Mouse (Mus musculus) neutrophil, adult 59 days (primary cell): ENCODE measurements around the gene Rdh13. TPM values are rescaled to one million over a fixed set of nuclear protein-coding genes. Genes with fewer than 3 reads are reported as not detected.

Source experiments
- total RNA-seq, 2 experiments: library from RNA; stranded (reverse); gene quantifications; 1 replicate in 1 of 2; 2 replicates in 1 of 2; pipeline ENCODE4 v1.2.4; 2023

Gene Rdh13
- 1 to 10 TPM; 3.5 to 4.5 TPM for total RNA-seq

DNA sequence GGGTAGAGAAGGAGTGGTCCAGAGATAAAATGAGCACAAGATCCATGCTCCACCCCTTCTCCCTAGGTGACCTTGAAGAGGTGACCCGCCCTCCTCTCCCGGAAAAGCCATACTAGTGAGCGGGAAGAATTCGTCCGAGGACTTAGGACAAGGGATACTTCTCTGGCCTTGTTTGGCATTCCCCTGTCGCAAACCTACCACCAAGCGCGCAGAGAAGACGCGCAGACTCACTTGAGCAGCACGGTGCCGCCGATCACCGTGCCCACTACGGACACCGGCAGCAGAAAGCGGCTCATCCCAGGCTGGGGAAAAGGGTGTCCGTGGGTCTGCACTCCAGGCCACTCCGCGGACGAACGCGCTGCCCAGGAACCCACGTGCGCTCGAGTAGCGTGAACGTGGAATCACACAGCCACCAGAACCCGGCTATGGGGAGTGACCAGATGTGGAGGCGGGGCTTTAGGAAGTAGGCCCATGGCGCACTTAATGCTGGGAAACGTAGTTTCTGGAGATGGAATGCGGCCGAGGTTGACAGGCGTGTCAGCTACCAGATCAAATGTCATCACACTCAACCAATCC, at the start of gene Rdh13:
Gene Rdh13 (minus strand): TSS at position 434 of the 576 bp plus-strand sequence.

GRCm38 (mm10) chr7:4460576-4461434, 15.4 kb upstream of the Rdh13 start, which contains the start of gene Eps8l1:
Gene Eps8l1 (plus strand): TSS chr7:4460674.

DNA sequence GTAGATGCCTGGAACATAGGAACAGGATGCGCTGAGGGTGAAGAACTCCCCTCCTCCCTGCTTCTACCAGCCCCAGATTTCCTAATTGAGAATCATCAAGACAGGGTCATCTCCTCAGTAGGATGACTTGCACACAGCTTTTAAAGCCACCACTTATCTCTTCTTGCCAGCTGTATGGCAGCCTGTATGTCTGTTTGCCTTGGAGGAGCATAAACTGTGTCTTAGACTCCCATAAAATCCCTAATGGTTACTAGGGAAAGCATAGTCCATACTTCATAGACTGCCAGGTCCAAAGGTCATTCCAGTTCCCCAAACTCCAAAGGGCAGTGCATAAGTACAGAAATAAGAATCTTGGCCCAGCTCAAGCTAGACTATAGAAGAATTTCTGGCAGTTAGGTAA, 47.7 kb downstream of the Rdh13 start, which contains the start of gene Gp6:
Gene Gp6 (minus strand): TSS at position 15 of the 400 bp plus-strand sequence.

Other genes starting within 250 kb of the Rdh13 start
- under 1 TPM; 0.24 to 0.33 TPM for gene Lilra5, start 207.9 kb downstream of the Rdh13 start, total RNA-seq
- gene Ncr1, start 107.9 kb downstream of the Rdh13 start, total RNA-seq: under 1 TPM in 1 of 2 experiments, not detected in 1; 0.38 TPM
- gene Gp6, start 47.9 kb downstream of the Rdh13 start, total RNA-seq: under 1 TPM; 0.07 to 0.11 TPM
- 1 to 10 TPM; 6.2 to 9.9 TPM for gene Eps8l1, start 15.0 kb upstream of the Rdh13 start, total RNA-seq
- gene Ppp1r12c, start 56.0 kb upstream of the Rdh13 start, total RNA-seq: 100 to 1,000 TPM; 226 to 229 TPM
- 10 to 100 TPM in 1 of 2 experiments, 1 to 10 TPM in 1; 6.1 to 12.0 TPM for gene Tnnt1, start 70.7 kb upstream of the Rdh13 start, total RNA-seq
- 1 to 10 TPM; 1.1 to 1.2 TPM for gene Tnni3, start 78.6 kb upstream of the Rdh13 start, total RNA-seq
- gene Dnaaf3, start 86.8 kb upstream of the Rdh13 start, total RNA-seq: under 1 TPM; 0.31 to 0.71 TPM
- gene Syt5, start 101.9 kb upstream of the Rdh13 start, total RNA-seq: not detected
- gene Ptprh, start 158.4 kb upstream of the Rdh13 start, total RNA-seq: not detected
- 10 to 100 TPM; 17.4 to 23.2 TPM for gene Tmem86b, start 185.8 kb upstream of the Rdh13 start, total RNA-seq
- 100 to 1,000 TPM; 146 to 160 TPM for gene Ppp6r1, start 213.4 kb upstream of the Rdh13 start, total RNA-seq
- 10 to 100 TPM; 15.2 to 16.2 TPM for gene Hspbp1, start 239.4 kb upstream of the Rdh13 start, total RNA-seq
- not detected for gene Brsk1, start 245.0 kb upstream of the Rdh13 start, total RNA-seq